Mouse (Mus musculus) adrenal gland, adult 2 months (tissue): ENCODE measurements around the gene Kcnj10. TPM values are rescaled to one million over a fixed set of nuclear protein-coding genes. Genes with fewer than 3 reads are reported as not detected.
A peak's percentile ranks its signal among the peaks of the same experiment; 100 is the strongest.

Experiments used
- DNase-seq: peaks from one replicate; pipeline ENCODE4 v3.0.0; 2021
- polyA plus RNA-seq: library from polyadenylated mRNA; depleted of rRNA; stranded (reverse); fragments of >200 nt; gene quantifications from 2 replicates; pipeline ENCODE4 v1.2.3, GENCODE M21; 2012
- total RNA-seq, 2 experiments: library from RNA; stranded (reverse); gene quantifications; 2 replicates each; pipeline ENCODE4 v1.2.3; 2021

Gene Kcnj10
- total and polyA plus RNA-seq, 3 experiments: 1.0 to 1.1 (median 1.1) TPM

- DNase-seq: no peak
Observed at GRCm38 (mm10) chr1:172312768-172313561, 28.0 kb upstream of the Kcnj10 start.

GRCm38 (mm10) chr1:172313613-172314411 lies 27.2 kb upstream of the Kcnj10 start:
- DNase-seq: no peak

GRCm38 (mm10) chr1:172314911-172315310 lies 26.1 kb upstream of the Kcnj10 start:
- no peak for DNase-seq

- no peak for DNase-seq
Observed at GRCm38 (mm10) chr1:172317431-172317830, 23.6 kb upstream of the Kcnj10 start.

GRCm38 (mm10) chr1:172317946-172318345 lies 23.1 kb upstream of the Kcnj10 start:
- DNase-seq: no peak

- no peak for DNase-seq
Observed at GRCm38 (mm10) chr1:172318424-172319035, 22.5 kb upstream of the Kcnj10 start.

- no peak for DNase-seq
Observed at GRCm38 (mm10) chr1:172319346-172319745, 21.7 kb upstream of the Kcnj10 start.

GRCm38 (mm10) chr1:172319921-172320411 lies 21.0 kb upstream of the Kcnj10 start:
- DNase-seq: no peak

GRCm38 (mm10) chr1:172322725-172323124 lies 18.3 kb upstream of the Kcnj10 start:
- DNase-seq: no peak

- no peak for DNase-seq
Observed at GRCm38 (mm10) chr1:172323298-172323697, 17.7 kb upstream of the Kcnj10 start.

- DNase-seq: no peak
Observed at GRCm38 (mm10) chr1:172323801-172324359, 17.1 kb upstream of the Kcnj10 start.

- DNase-seq: peak; percentile 73
Observed at GRCm38 (mm10) chr1:172324725-172325124, 16.3 kb upstream of the Kcnj10 start.

GRCm38 (mm10) chr1:172325680-172326535 lies 15.1 kb upstream of the Kcnj10 start:
- peak; percentile 78 for DNase-seq

GRCm38 (mm10) chr1:172326684-172327083 lies 14.3 kb upstream of the Kcnj10 start:
- no peak for DNase-seq

- DNase-seq: no peak
Observed at GRCm38 (mm10) chr1:172327206-172328001, 13.6 kb upstream of the Kcnj10 start.

GRCm38 (mm10) chr1:172328041-172328440 lies 13.0 kb upstream of the Kcnj10 start:
- no peak for DNase-seq

GRCm38 (mm10) chr1:172328461-172328860 lies 12.5 kb upstream of the Kcnj10 start:
- DNase-seq: no peak

GRCm38 (mm10) chr1:172329131-172329530 lies 11.9 kb upstream of the Kcnj10 start, which contains the start of gene Kcnj9:
Gene Kcnj9, minus strand, starts transcription at chr1:172329318.
- no peak for DNase-seq

GRCm38 (mm10) chr1:172329616-172330015 lies 11.4 kb upstream of the Kcnj10 start:
- DNase-seq: no peak

- DNase-seq: no peak
Observed at GRCm38 (mm10) chr1:172331422-172331947, 9.5 kb upstream of the Kcnj10 start.
